Mouse (Mus musculus) spleen, postnatal 14 days (tissue): ENCODE measurements at regions not wholly inside any gene's neighbourhood (a gene's known extent, or its start where the extent isn't known, plus 50 kb on each side); places are given as distances from the start of the nearest gene placed in this dataset.

Experiments
- DNase-seq, 2 experiments: peaks; one replicate each; pipeline ENCODE4 v3.0.0; 2021 to 2022; ENCODE audit warnings: low spot score in 2 of 2

- no peak for DNase-seq
These were observed 174.8 kb upstream of the Nr4a3 start for GRCm38 (mm10) chr4:47870010-47870637.

- DNase-seq = no peak
These were observed 174.3 kb upstream of the Nr4a3 start for GRCm38 (mm10) chr4:47870638-47871019.

- no peak for DNase-seq
These were observed 163.4 kb upstream of the Nr4a3 start for GRCm38 (mm10) chr4:47881560-47881959.

GRCm38 (mm10) chr4:47882076-47882475, 162.9 kb upstream of the Nr4a3 start:
- DNase-seq = no peak

- DNase-seq = no peak
These were observed 145.4 kb upstream of the Nr4a3 start for GRCm38 (mm10) chr4:47899579-47899978.

GRCm38 (mm10) chr4:47902749-47903148, 142.2 kb upstream of the Nr4a3 start:
- no peak for DNase-seq

GRCm38 (mm10) chr4:47912259-47912658, 132.7 kb upstream of the Nr4a3 start:
- no peak for DNase-seq

GRCm38 (mm10) chr4:47919576-47919975, 125.4 kb upstream of the Nr4a3 start:
- no peak for DNase-seq

DNA sequence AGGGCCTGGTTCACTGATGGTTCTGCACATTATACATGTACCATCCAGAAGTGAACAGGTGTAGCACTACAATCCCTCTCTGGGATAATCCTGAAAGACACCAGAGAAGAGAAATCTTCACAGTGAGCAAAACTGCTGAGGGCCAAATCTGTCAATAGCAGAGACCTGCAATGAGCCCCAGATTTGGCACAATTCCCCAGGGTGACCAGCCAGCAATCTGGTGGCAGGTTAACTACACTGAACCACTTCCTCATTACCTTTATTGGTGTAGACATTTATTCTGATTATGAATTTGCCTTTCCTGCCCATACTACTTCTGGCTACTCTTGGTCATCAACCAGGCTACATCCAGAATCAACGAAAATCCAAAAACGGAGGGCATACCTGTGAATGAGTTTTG, 113.5 kb upstream of the Nr4a3 start:
- no peak for DNase-seq

- no peak for DNase-seq
These were observed 111.4 kb upstream of the Nr4a3 start for GRCm38 (mm10) chr4:47933526-47933925.

- no peak for DNase-seq
These were observed 109.4 kb upstream of the Nr4a3 start for GRCm38 (mm10) chr4:47935547-47935946.

GRCm38 (mm10) chr4:47936470-47937125, 108.4 kb upstream of the Nr4a3 start:
- DNase-seq = no peak

DNA sequence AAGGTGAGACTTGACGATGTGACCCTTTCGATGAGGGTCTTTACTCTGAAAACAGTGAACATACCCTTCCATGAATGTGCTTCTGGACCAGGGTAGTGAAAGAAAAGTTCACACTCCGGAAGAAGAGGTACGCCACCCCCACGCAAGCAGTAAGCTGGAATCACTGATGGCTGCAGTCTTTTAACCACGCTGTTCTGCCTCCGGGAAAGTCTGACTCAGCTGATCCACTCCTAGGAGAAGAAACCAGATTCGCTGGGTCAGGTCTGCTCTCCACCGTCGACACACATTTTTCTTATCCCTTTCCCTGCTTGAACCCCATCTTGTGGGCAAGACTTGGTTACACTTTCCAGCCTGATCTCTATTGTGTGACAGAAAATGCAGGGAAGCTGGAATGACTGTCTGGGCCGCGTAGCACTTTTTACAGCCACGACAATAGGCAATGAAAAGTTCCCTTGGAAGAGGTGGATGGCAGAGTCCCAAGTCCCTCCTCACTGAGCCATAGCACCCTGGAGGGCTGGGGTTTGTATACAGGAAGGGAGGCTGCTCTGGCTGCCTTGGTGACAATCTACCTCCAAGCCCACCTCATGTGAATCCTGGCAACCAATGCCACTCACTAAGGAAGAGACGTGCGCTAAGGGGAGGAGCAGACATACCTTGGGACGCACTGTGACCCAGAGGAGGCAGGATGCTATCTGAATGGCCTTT, 96.9 kb upstream of the Nr4a3 start:
- DNase-seq = no peak

DNA sequence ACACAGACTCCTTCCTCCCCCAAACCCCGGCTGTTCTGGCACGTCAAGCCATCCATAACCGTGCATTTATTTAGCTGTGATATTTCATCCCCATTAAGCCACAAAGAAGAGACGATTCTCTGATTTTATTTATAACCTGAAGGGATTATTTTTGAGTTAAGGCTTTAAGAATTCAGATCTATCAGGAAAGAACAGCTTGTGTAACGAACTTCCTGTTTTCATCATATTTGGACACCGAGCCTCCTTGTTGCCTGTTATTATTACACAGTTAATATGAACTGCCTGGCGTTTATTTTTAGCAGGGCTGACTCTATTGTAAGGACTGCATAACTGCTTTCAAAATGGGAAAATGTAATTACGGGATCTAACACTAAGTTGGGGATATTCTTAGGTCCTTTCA, 96.2 kb upstream of the Nr4a3 start:
- no peak for DNase-seq

DNA sequence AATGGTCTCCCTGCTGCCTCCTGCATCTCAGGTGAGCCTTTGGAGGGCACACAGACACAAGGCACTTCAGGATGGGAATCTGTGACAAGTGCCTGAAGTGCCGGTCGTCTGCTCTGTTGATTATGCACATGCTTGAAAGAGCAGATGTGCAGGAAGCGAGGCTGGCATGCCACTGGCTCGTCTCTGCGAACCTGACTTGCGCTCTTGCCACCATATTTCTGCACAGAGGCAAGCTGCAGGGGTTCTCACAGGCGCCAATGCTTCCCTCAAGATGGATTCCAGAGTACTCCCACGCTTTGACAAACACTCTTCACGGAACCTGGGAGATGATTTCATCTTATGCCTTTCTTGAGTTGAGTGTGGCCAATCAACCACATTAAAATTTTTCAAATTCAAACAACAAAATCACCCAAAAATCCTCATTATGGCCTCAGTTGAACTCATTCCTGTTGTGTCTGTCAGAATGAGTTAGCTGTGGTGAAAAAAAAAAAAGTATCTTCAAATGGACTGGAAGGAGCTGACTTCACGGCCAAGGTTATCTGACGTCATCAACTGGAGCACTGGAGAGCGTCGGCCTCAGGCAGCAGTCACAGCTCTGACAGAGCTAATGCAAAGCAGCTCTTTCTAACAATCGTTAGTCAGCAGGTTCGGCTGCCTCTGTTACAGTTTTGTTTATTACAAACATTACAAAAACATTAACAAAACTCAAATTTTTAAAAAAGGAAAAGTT, 90.2 kb upstream of the Nr4a3 start:
- DNase-seq = no peak

GRCm38 (mm10) chr4:47964630-47965029, 80.3 kb upstream of the Nr4a3 start:
- peak in 1 of 2 experiments; percentile 1 for DNase-seq

DNA sequence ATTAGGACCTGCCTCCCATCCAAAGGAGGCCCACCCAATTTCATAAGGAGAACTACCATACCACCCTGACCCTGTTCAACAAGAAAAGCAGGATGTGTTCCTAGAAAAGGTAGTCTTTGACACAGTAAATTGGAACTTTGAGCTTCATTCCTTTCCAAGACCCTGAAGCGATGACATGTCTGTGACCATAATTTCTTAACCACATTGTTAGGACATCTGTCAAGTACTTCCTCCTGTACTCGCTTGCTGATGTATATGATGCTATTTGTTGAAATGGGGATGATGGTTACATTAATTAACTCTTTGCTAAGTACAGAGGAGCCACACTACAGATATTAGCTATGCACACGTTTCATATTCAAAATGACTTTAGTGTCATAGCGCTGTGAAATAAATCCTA, 73.1 kb upstream of the Nr4a3 start:
- no peak for DNase-seq

DNA sequence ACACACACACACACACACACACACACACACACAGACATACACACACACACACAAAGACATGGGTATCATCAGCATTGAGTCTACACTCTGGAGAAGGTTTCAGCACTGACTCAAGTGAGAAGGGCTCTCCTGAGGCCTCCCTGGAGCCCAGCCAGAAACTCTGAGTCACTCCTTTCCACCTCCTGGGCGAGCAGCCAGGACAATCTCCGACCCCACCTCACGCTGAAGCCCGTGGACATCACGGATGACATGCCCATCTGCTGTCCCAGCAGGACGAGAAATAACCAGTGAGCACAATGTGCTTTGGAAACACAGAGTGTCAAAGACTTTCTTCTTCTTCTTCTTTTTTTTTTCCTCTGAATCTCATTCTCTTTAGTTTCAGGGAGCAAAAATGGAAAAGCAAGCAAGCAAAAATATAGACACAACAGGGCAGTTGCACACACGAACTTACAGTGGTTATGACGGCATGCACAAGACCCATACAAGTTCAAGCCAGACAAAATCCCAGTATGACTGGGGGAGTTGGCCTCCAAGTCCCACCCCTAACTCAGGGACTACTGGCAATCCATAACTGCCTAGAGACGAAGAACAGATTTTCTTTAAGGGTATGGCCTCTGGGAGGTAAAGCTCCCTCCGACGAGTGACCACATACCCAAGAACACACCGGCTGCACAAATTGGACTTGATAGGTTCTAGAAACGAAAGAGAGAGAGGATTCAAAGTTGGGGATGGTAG, 65.2 kb upstream of the Nr4a3 start:
- DNase-seq = no peak
